In genomic region chr13:58640330-58640729, GRCm38 (mm10) we compare ENCODE assay signal across 9 mouse cellular contexts. TPM values are rescaled to one million over a fixed set of nuclear protein-coding genes. Genes with fewer than 3 reads are reported as not detected.
A peak's percentile ranks its signal among the peaks of the same experiment; 100 is the strongest.
DNase-seq lines count a peak whose midpoint lies in the region; ATAC-seq and TF ChIP-seq lines count a peak whose summit lies in the region.
"Had no signal": no experiment of that assay in that cellular context is flagged by ENCODE, and none has a peak within 500 bp of the region (broad histone marks: within the 10 kb centered on the region; RNA-seq: fewer than 3 reads in every experiment).

No protein-coding gene starts in this region.

- no peaks in the 10 kb centered on the region for H3K4me1 ChIP-seq in ES-Bruce4 (ENCODE audit: control insufficient read depth, insufficient read depth, low read length)
- H3K4me1 ChIP-seq in midbrain, postnatal 0 days (ENCODE audit: insufficient read depth, low read length) = no peaks in the 10 kb centered on the region

- peak; percentile 71 for DNase-seq in heart, postnatal 4 days
- no peak for DNase-seq in heart, adult 8-10 months (ENCODE audit: low spot score)
- DNase-seq in c-Kit-positive CD71-negative TER-119-negative erythroid progenitor cells, embryonic 14.5 days (ENCODE audit: low read depth) = peak; percentile 17
- DNase-seq in left cerebral cortex, adult 18-20 months (ENCODE audit: low spot score in 2 of 2) = peak; percentile 61 to 75
- peak; percentile 79 for DNase-seq in midbrain, postnatal 0 days (ENCODE audit: low spot score)

- H3K9me3 ChIP-seq in ES-Bruce4 (replicated peaks; ENCODE audit: control insufficient read depth, insufficient read depth, low read length, poor library complexity, severe bottlenecking) = no peaks in the 10 kb centered on the region
- no peaks in the 10 kb centered on the region for H3K9me3 ChIP-seq in midbrain, postnatal 0 days (ENCODE audit: low read length)
- H3K9me3 ChIP-seq: embryonic facial prominence, embryonic 13.5 days had no signal

- H3K9ac ChIP-seq in ES-Bruce4 (ENCODE audit: low read depth, poor library complexity, severe bottlenecking) = no peak overlapping the region
- H3K9ac ChIP-seq in midbrain, postnatal 0 days (replicated peaks; ENCODE audit: low read length, poor library complexity, severe bottlenecking) = no peak overlapping the region
- H3K9ac ChIP-seq: embryonic facial prominence, embryonic 13.5 days had no signal

- no peak overlapping the region for H3K4me3 ChIP-seq in ES-Bruce4 (ENCODE audit: low read depth, low read length)
- H3K4me3 ChIP-seq in midbrain, postnatal 0 days (ENCODE audit: low read depth, low read length) = no peak overlapping the region
- H3K4me3 ChIP-seq: embryonic facial prominence, embryonic 13.5 days had no signal

- peak; percentile 82 for TF ChIP-seq CTCF in ES-Bruce4 (IDR thresholded peaks at IDR 0.05; ENCODE audit: low read depth, low read length)
- TF ChIP-seq CTCF in midbrain, postnatal 0 days (IDR thresholded peaks at IDR 0.05) = peak; percentile 88

- H3K27ac ChIP-seq in ES-Bruce4 (ENCODE audit: insufficient read depth, low read length) = no peak overlapping the region
- no peak overlapping the region for H3K27ac ChIP-seq in midbrain, postnatal 0 days (ENCODE audit: low read depth, low read length)
- H3K27ac ChIP-seq: embryonic facial prominence, embryonic 13.5 days had no signal

- no peaks in the 10 kb centered on the region for H3K36me3 ChIP-seq in ES-Bruce4 (ENCODE audit: control insufficient read depth, insufficient read depth, low read length, poor library complexity, severe bottlenecking)
- H3K36me3 ChIP-seq in midbrain, postnatal 0 days (ENCODE audit: insufficient read depth, low read length) = no peaks in the 10 kb centered on the region
- H3K36me3 ChIP-seq: embryonic facial prominence, embryonic 13.5 days had no signal

- 11% methylated on average over 6 of the region's 6 CpGs for WGBS in midbrain, postnatal 0 days

- no peak overlapping the region for H3K4me2 ChIP-seq in midbrain, postnatal 0 days (ENCODE audit: low read depth, low read length, poor library complexity, severe bottlenecking)
- H3K4me2 ChIP-seq: embryonic facial prominence, embryonic 13.5 days had no signal

- no peaks in the 10 kb centered on the region for H3K27me3 ChIP-seq in ES-Bruce4 (ENCODE audit: control insufficient read depth, insufficient read depth, low read length, poor library complexity, severe bottlenecking)
- H3K27me3 ChIP-seq in midbrain, postnatal 0 days (ENCODE audit: insufficient read depth, low read length) = no peaks in the 10 kb centered on the region

- peak; percentile 57; the same call in 1 of the 2 replicates for ATAC-seq in frontal cortex, adult (ENCODE audit: low TSS enrichment)
- peak; percentile 57; the same call in 1 of the 2 replicates for ATAC-seq in midbrain, postnatal 0 days (ENCODE audit: low FRiP score)
- ATAC-seq in megakaryocyte, adult 5-6 weeks (ENCODE audit: poor library complexity, severe bottlenecking) = no peak

- TF ChIP-seq EP300 in ES-Bruce4 (IDR thresholded peaks at IDR 0.05; ENCODE audit: insufficient read depth, low read depth, low read length) = 0 out of 2 replicates have a peak, but pooled peaks have one; percentile 6

- TF ChIP-seq POLR2A in ES-Bruce4 (IDR thresholded peaks at IDR 0.05; ENCODE audit: insufficient read depth, low read length) = no peak

RNA-seq across cellular contexts. Expression of gene Slc28a3, which starts 29.7 kb away (rescaled TPM):
- total RNA-seq in heart, postnatal 4 days (2021) = not detected
- total RNA-seq in heart, adult 8-10 months (2022) = not detected
- polyA plus RNA-seq in ES-Bruce4 (2011; ENCODE audit: insufficient read depth, insufficient read length, low read depth, missing spikeins) = 0.31 and 0.75 TPM in 2 replicates
- total RNA-seq in left cerebral cortex, adult 18-20 months (2021) = not detected
- 0.19 TPM in 1 of 2 replicates, not detected in the other for total RNA-seq in midbrain, postnatal 0 days (2014; rRNA removed)
- not detected in 2 replicates for polyA plus RNA-seq in midbrain, postnatal 0 days (2015; fragmentation: Nextera tagmentation; extraction: Ambion mirVana)
- not detected in 2 replicates for total RNA-seq in megakaryocyte, adult 5-6 weeks (2015)
- not detected in 2 replicates for total RNA-seq in megakaryocyte, adult 5-6 weeks (2017)
